Mouse (Mus musculus) brain, embryonic 14.5 days (tissue): ENCODE results near the gene Stxbp4. TPM values are rescaled to one million over a fixed set of nuclear protein-coding genes. Genes with fewer than 3 reads are reported as not detected.

ENCODE experiments used
- DNase-seq: peaks from one replicate; pipeline ENCODE4 v3.0.0-alpha.2; 2011; ENCODE audit warnings: low read depth
- CTCF ChIP-seq: fragments of 200-500 bp; IDR thresholded peaks from 2 replicates; pipeline ENCODE4 v1.5.1; 2012; ENCODE audit warnings: inconsistent platforms, mild to moderate bottlenecking, moderate library complexity, borderline replicate concordance; ENCODE audit not compliant: insufficient read depth, insufficient read length; ENCODE audit errors: extremely low read depth
- POLR2A ChIP-seq: fragments of 200-500 bp; IDR thresholded peaks from 2 replicates; pipeline ENCODE4 v1.6.1; 2012; ENCODE audit warnings: mild to moderate bottlenecking, inconsistent platforms, borderline replicate concordance; ENCODE audit not compliant: poor library complexity, insufficient read depth, insufficient read length, severe bottlenecking; ENCODE audit errors: extremely low read depth
- polyA plus RNA-seq: library from polyadenylated mRNA; depleted of rRNA; stranded (reverse); fragments of >200 nt; gene quantifications from 2 replicates; pipeline ENCODE4 v1.2.3, GENCODE M21; 2012

Stxbp4 gene
- polyA plus RNA-seq, 1 experiment = 12.3 TPM

DNA sequence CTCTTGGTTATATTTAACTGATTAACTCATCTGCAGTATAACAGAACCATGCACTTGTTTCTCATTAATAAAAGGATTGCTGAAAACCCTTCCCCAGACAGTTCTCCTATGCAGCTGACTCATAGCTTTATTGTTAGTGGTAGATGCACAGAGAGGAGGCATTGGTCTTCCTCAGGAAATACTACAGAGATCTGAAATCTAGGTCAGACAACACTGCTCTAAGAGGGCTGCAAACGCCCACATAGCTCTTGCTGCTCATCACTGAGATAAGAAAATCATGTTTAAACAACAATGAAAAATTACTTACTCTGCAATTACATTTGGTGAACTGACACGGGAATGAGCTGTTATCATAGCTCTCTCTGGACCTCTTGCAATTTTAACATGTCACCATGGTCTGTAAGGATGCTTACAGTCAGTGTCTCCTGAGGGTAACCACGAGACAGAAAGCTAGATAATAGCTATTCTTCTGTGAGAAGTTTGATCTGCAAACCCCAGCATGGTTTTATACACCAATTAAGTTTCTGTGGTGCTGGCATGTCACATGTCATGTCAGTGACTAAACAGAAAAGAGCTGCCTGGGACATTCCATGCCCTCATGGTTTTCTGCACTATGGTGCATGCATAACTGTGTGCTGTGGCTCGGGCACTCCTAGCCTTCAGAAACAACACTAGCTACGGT lies 125.2 kb downstream of the Stxbp4 start:
- no peak for TF ChIP-seq CTCF
- TF ChIP-seq POLR2A = no peak
- DNase-seq = peak; percentile 38

DNA sequence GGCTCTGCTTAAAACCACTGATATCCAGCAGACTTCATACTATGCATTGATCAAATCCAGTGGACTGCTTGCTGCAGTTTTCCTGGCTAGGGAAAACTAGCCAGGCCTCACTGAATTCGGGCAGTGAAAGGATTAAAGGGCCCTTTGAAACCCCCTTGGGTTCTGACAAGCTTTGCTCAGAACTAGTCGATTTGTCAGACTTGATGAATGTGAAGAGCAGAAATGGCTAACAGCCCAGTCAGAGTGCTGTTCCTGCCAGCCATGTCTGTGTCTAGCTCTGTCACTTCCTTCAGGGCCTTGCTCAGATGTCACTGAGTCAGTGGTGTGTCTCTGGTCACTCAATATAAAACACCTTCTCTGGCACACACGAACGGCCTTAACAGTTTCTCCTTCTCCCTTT lies 136.0 kb downstream of the Stxbp4 start:
- no peak for TF ChIP-seq CTCF
- no peak for TF ChIP-seq POLR2A
- DNase-seq = peak; percentile 39

DNA sequence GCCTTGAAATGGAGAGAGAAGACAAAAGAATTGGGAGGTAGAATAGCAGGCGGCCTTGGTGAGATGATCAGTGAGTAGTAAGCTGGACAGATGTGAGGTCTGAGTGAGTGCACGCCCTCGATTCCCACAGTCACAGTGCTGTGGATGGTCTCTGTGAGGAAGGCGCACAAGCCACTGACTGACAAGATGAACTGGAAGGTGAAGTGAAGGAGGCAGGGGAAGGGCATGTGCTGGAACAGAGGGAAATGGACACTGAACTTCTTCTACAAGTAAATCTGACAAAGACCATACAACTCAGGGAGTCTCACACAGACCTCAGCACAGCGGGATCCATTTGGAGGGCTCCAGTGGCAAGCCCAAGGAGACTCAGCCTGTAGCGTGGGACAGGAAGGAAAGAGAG lies 138.0 kb downstream of the Stxbp4 start:
- DNase-seq = no peak
- TF ChIP-seq POLR2A (no peak), CTCF (no peak)

DNA sequence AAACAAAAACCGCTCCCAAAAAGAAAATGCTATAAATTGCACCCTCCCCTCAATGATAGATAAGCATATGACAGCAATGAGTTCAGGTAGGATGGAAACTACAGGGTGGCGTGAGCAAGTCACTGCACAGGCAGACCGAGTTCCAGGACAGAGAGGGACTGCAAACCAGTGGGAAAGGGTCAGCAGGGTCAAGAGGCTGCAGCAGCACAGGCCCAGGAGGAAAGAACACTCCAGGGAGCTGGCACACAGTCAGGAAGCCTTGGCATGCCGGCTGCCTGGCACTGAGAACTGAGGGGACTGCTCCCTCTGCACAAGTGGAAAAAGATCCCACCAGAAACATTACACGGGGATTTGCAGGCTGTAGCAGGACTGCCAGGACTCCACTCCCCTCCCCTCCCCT lies 139.4 kb downstream of the Stxbp4 start:
- DNase-seq = peak; percentile 28
- no peak for TF ChIP-seq CTCF
- TF ChIP-seq POLR2A = no peak

DNA sequence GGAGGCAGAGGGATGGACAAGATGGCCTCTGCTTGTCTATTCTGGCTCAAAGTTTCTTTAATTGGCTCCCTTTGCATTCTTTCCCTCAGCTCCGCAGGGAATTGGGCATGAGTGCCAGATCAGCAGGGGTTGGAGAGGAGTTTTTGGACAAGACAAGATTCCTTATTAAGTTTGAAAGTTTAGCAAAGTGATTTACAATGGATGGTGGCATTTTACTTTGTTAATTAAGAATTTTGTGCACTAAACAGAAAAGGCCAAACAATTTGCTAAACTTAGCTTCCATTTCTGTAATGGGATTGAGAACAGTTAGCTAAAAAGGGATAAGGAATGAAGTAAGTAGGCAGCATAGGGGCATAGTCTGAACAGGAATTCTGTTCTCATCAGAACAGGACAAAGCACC lies 142.9 kb downstream of the Stxbp4 start:
- peak; percentile 57 for DNase-seq
- TF ChIP-seq POLR2A (no peak), CTCF (no peak)

GRCm38 (mm10) chr11:90492511-90492910 lies 145.4 kb downstream of the Stxbp4 start:
- TF ChIP-seq CTCF (no peak), POLR2A (no peak)
- no peak for DNase-seq

- no peak for TF ChIP-seq POLR2A
- no peak for TF ChIP-seq CTCF
- no peak for DNase-seq
These were observed 148.7 kb downstream of the Stxbp4 start for GRCm38 (mm10) chr11:90489166-90489565.

DNA sequence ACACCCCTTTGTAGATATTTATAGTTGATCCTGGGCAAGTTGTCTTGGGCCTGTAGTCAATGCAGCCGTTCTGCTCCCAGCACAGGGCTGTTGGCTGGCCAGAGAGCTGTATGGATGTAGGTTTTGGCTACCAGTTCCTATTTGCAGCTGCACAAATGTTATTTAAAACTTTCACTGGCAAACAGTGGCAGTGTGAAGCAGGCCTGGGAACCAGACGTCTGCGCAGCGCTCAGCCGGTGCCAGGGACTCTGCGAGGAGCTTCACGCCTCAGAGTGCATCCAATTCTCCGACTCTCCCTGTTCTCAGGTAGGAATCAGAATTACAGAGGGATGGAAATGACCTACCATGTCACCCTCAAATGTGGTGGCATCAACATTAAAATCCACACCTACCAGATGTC lies 150.2 kb downstream of the Stxbp4 start:
- no peak for TF ChIP-seq CTCF
- no peak for TF ChIP-seq POLR2A
- no peak for DNase-seq

DNA sequence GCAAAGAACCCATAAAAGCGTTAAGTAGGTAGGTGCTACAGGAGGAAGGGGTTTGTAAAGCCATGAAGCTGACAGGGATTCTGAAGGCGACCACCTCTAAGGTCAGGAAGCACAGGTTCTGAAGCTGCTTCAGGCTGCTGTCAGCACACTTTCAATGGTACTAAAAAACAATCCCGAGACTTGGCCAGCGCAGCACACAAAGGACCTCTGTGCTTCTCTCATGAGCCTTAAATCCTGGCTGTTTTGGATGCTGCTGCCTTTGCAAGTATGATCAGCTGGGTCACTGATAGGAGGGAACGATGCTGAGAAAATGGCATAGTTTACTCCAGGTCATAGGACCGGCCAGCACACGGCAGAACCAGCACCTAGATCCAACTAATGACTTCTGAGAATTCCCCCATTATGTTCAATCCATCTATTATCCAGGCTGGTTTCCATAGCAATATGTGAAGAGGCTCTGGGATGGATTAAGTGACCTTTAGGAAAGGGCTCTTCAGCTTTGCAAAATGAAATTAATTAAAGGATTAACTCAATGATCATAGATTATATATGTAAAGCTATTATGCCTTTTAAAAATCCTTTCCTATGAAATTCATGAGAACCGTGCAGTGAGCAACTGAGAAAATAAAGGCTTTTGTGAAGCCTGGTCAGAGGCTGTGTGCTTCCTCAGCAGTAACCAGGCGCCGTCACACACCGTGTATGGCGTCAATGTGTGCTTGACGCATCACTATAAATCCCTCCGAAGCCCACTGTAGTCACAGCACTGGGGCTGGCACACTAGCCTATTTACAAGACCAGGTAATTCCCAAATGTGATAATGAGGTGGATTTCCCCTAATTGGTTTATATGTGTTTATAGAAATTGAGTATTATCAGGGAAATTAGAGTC lies 152.9 kb downstream of the Stxbp4 start:
- peak; percentile 81 for DNase-seq
- TF ChIP-seq POLR2A (no peak), CTCF (no peak)

- TF ChIP-seq POLR2A (no peak), CTCF (no peak)
- no peak for DNase-seq
These were observed 154.1 kb downstream of the Stxbp4 start for GRCm38 (mm10) chr11:90483766-90484165.

- peak; percentile 63 for DNase-seq
These were observed 156.1 kb downstream of the Stxbp4 start for GRCm38 (mm10) chr11:90481828-90482227.

More at GRCm38 (mm10) chr11:90481828-90482227, 156.1 kb downstream of the Stxbp4 start:
- TF ChIP-seq POLR2A (no peak), CTCF (no peak)
